Comparison of ENCODE assay signal across 9 mouse cellular contexts in genomic region chr13:47017259-47017658, GRCm38 (mm10). TPM values are rescaled to one million over a fixed set of nuclear protein-coding genes. Genes with fewer than 3 reads are reported as not detected.
DNase-seq lines count a peak whose midpoint lies in the region; ATAC-seq lines count a peak whose summit lies in the region.
"Had no signal": no experiment of that assay in that cellular context is flagged by ENCODE, and none has a peak within 500 bp of the region (broad histone marks: within the 10 kb centered on the region; RNA-seq: fewer than 3 reads in every experiment).

No protein-coding gene starts in this region.

- H3K27ac ChIP-seq in hindbrain, embryonic 10.5 days: no peak overlapping the region
- no peak overlapping the region for H3K27ac ChIP-seq in hindbrain, embryonic 12.5 days
- no peak overlapping the region for H3K27ac ChIP-seq in limb, embryonic 10.5 days

- peaks cover 38% of the 10 kb centered on the region for H3K27me3 ChIP-seq in hindbrain, embryonic 10.5 days (ENCODE audit: insufficient read depth, poor library complexity, severe bottlenecking)
- H3K27me3 ChIP-seq in hindbrain, embryonic 12.5 days: 0 out of 2 replicates have a peak, but pooled peaks cover 5% of the 10 kb centered on the region
- peaks cover 39% of the 10 kb centered on the region for H3K27me3 ChIP-seq in limb, embryonic 10.5 days (ENCODE audit: low read depth, poor library complexity, severe bottlenecking)

- H3K9me3 ChIP-seq in hindbrain, embryonic 10.5 days: peaks cover 6% of the 10 kb centered on the region; the same call in 1 of the 2 replicates
- H3K9me3 ChIP-seq in hindbrain, embryonic 12.5 days (replicated peaks): no peaks in the 10 kb centered on the region
- H3K9me3 ChIP-seq in limb, embryonic 10.5 days (replicated peaks): no peaks in the 10 kb centered on the region; the same call in 1 of the 2 replicates

- H3K36me3 ChIP-seq in hindbrain, embryonic 10.5 days: peaks cover 2% of the 10 kb centered on the region; the same call in 1 of the 2 replicates
- H3K36me3 ChIP-seq in hindbrain, embryonic 12.5 days: no peaks in the 10 kb centered on the region; the same call in 1 of the 2 replicates
- no peaks in the 10 kb centered on the region for H3K36me3 ChIP-seq in limb, embryonic 10.5 days

- peak; percentile 53 for DNase-seq in hindbrain, embryonic 10.5 days (ENCODE audit: low spot score)
- DNase-seq in cerebellum, adult 18-20 months: peak; percentile 53 to 67
- peak; percentile 40 to 53 for DNase-seq in frontal cortex, postnatal 14 days (ENCODE audit: low spot score in 2 of 2)
- peak; percentile 35 to 61 for DNase-seq in kidney, adult 8-10 months
- DNase-seq in limb, embryonic 10.5 days (ENCODE audit: low spot score): peak; percentile 44
- DNase-seq in ovary, adult 18-20 months (ENCODE audit: low spot score): peak; percentile 38
- DNase-seq in urinary bladder, adult 18-20 months (ENCODE audit: low spot score in 2 of 2): peak; percentile 42 to 45

- 48% methylated on average over 5 of the region's 5 CpGs for WGBS in hindbrain, embryonic 10.5 days
- 41% methylated on average over 5 of the region's 5 CpGs for WGBS in hindbrain, embryonic 12.5 days
- WGBS in limb, embryonic 10.5 days: 62% methylated on average over 5 of the region's 5 CpGs

- H3K4me2 ChIP-seq in hindbrain, embryonic 12.5 days (replicated peaks): no peak overlapping the region

- peaks cover 15% of the 10 kb centered on the region for H3K4me1 ChIP-seq in hindbrain, embryonic 10.5 days (replicated peaks)
- peaks cover 6% of the 10 kb centered on the region; the same call in 1 of the 2 replicates for H3K4me1 ChIP-seq in hindbrain, embryonic 12.5 days
- H3K4me1 ChIP-seq in limb, embryonic 10.5 days: peaks cover 12% of the 10 kb centered on the region

- no peak for ATAC-seq in hindbrain, embryonic 12.5 days (ENCODE audit: low FRiP score)

- H3K4me3 ChIP-seq in hindbrain, embryonic 10.5 days: no peak overlapping the region
- H3K4me3 ChIP-seq in hindbrain, embryonic 12.5 days: no peak overlapping the region
- H3K4me3 ChIP-seq in limb, embryonic 10.5 days: no peak overlapping the region
- H3K4me3 ChIP-seq: megakaryocyte, embryonic 14.5 days had no signal

- no peak overlapping the region for H3K9ac ChIP-seq in hindbrain, embryonic 12.5 days

RNA-seq across cellular contexts. Expression of gene Nhlrc1, which starts 2.6 kb away (rescaled TPM):
- polyA plus RNA-seq in hindbrain, embryonic 10.5 days (2016; fragmentation: Nextera tagmentation; extraction: Ambion mirVana): 3.4 and 5.4 TPM in 2 replicates
- polyA plus RNA-seq in hindbrain, embryonic 12.5 days (2016; fragmentation: Nextera tagmentation; extraction: Ambion mirVana): 7.4 and 8.0 TPM in 2 replicates
- polyA plus RNA-seq in limb, embryonic 10.5 days (2016; fragmentation: Nextera tagmentation; extraction: Ambion mirVana): 2.3 and 2.5 TPM in 2 replicates

RNA-seq across cellular contexts. Expression of gene Kdm1b, which starts 26.0 kb away (rescaled TPM):
- 15.2 and 16.3 TPM in 2 replicates for polyA plus RNA-seq in hindbrain, embryonic 10.5 days (2016; fragmentation: Nextera tagmentation; extraction: Ambion mirVana)
- 20.3 and 20.5 TPM in 2 replicates for polyA plus RNA-seq in hindbrain, embryonic 12.5 days (2016; fragmentation: Nextera tagmentation; extraction: Ambion mirVana)
- 8.6 and 11.2 TPM in 2 replicates for polyA plus RNA-seq in limb, embryonic 10.5 days (2016; fragmentation: Nextera tagmentation; extraction: Ambion mirVana)

RNA-seq across cellular contexts. Expression of gene Tpmt, which starts 27.3 kb away (rescaled TPM):
- polyA plus RNA-seq in hindbrain, embryonic 10.5 days (2016; fragmentation: Nextera tagmentation; extraction: Ambion mirVana): 36.1 and 40.9 TPM in 2 replicates
- polyA plus RNA-seq in hindbrain, embryonic 12.5 days (2016; fragmentation: Nextera tagmentation; extraction: Ambion mirVana): 37.8 and 38.9 TPM in 2 replicates
- 24.9 and 30.9 TPM in 2 replicates for polyA plus RNA-seq in limb, embryonic 10.5 days (2016; fragmentation: Nextera tagmentation; extraction: Ambion mirVana)
